Mouse (Mus musculus) liver, adult 2 months (tissue): ENCODE data around the gene Renbp.

Experiments used
- CTCF ChIP-seq: fragments of 200-500 bp; IDR thresholded peaks from 2 replicates; pipeline ENCODE4 v1.5.1; 2011; ENCODE audit warnings: low read depth, low read length, control low read depth
- POLR2A ChIP-seq: fragments of 200-500 bp; IDR thresholded peaks from 2 replicates; pipeline ENCODE4 v1.6.1; 2011; ENCODE audit warnings: low read length, control low read depth; ENCODE audit not compliant: insufficient read depth; ENCODE audit errors: extremely low read depth

DNA sequence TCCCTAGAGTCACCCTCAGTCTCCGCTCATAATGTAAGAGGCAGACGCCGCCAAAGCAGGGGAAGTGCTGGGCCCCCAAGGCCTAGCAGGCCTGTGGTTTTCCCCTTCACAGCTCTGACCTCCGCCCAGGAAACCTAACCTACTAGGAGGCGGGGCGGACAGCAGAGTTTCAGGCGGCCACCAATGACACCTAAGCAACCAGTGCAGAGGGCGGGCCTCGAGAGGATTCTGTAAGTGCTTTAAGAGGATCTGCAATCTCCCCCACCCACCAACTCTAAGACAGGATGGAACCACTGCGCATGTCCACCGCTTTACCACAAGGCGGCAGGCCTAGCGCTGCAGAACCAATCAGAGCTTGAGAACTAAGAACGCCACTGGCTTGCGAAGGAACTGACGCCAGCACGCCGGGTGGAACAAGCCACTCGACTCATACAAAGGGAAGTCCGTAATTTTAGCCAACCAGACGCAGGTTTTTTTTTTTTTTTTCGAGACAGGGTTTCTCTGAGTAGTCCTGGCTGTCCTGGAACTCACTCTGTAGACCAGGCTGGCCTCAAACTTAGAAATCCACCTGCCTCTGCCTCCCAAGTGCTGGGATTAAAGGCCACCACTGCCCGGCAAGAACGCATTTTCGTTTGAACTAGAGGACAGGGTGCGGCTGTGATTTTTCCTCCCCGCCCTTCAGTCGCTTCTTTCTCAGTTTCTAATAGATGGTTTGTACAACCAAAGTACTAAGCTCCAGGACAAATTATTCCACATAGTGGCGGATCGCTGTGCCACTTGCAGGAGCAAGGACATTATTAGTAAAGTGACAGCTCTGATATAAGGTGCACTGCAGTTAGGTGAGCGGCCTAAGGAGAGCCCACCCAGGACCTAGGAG lies 15.6 kb downstream of the Renbp start:
- TF ChIP-seq CTCF (peak; percentile 52), POLR2A (peak; percentile 50; the same call in 1 of the 2 replicates)
